Mouse (Mus musculus): ENCODE measurements around the gene Btbd9. TPM values are rescaled to one million over a fixed set of nuclear protein-coding genes. Genes with fewer than 3 reads are reported as not detected.

Btbd9 gene
- polyA plus RNA-seq, 1 experiment from 2014 or later, result 63.1 TPM

GRCm38 (mm10) chr17:30187154-30187553, 389.1 kb downstream of the Btbd9 start:
- Histone ChIP-seq H3K36me3 (ENCODE audit: control insufficient read depth, insufficient read depth, low read length) (no peaks in the 10 kb centered on the region), H3K9ac (replicated peaks; ENCODE audit: low read depth, low read length) (no peak overlapping the region), H3K4me3 (ENCODE audit: low read depth, low read length) (no peak overlapping the region), H3K4me2 (replicated peaks; ENCODE audit: low read depth, low read length) (no peak overlapping the region), H3K9me3 (ENCODE audit: control insufficient read depth, low read depth, low read length) (no peaks in the 10 kb centered on the region), H3K27ac (ENCODE audit: low read length) (no peak overlapping the region), H3K4me1 (ENCODE audit: control insufficient read depth, insufficient read depth, low read length) (peaks cover 13% of the 10 kb centered on the region), H3K27me3 (ENCODE audit: control insufficient read depth, insufficient read depth, low read length) (no peaks in the 10 kb centered on the region)
- WGBS, result 77% methylated on average over 6 of the region's 6 CpGs
- no peak for ATAC-seq (ENCODE audit: insufficient number of reproducible peaks, insufficient read depth, low FRiP score, low read depth)

GRCm38 (mm10) chr17:30183561-30183960, 392.7 kb downstream of the Btbd9 start:
- 92% methylated on average over 6 of the region's 6 CpGs for WGBS
- no peak overlapping the region for H3K4me3 ChIP-seq (ENCODE audit: low read depth, low read length)
- H3K27me3 ChIP-seq (ENCODE audit: control insufficient read depth, insufficient read depth, low read length), result no peaks in the 10 kb centered on the region
- H3K9me3 ChIP-seq (ENCODE audit: control insufficient read depth, low read depth, low read length), result no peaks in the 10 kb centered on the region
- H3K9ac ChIP-seq (replicated peaks; ENCODE audit: low read depth, low read length), result no peak overlapping the region
- no peak overlapping the region for H3K27ac ChIP-seq (ENCODE audit: low read length)
- H3K4me2 ChIP-seq (replicated peaks; ENCODE audit: low read depth, low read length), result no peak overlapping the region
- ATAC-seq (ENCODE audit: insufficient number of reproducible peaks, insufficient read depth, low FRiP score, low read depth), result no peak
- no peaks in the 10 kb centered on the region for H3K36me3 ChIP-seq (ENCODE audit: control insufficient read depth, insufficient read depth, low read length)
- peaks cover 10% of the 10 kb centered on the region for H3K4me1 ChIP-seq (ENCODE audit: control insufficient read depth, insufficient read depth, low read length)

GRCm38 (mm10) chr17:30182063-30182462, 394.2 kb downstream of the Btbd9 start:
- no peak overlapping the region for H3K4me3 ChIP-seq (ENCODE audit: low read depth, low read length)
- H3K27me3 ChIP-seq (ENCODE audit: control insufficient read depth, insufficient read depth, low read length), result no peaks in the 10 kb centered on the region
- no peak overlapping the region for H3K27ac ChIP-seq (ENCODE audit: low read length)
- H3K4me1 ChIP-seq (ENCODE audit: control insufficient read depth, insufficient read depth, low read length), result no peaks in the 10 kb centered on the region
- no peak overlapping the region for H3K4me2 ChIP-seq (replicated peaks; ENCODE audit: low read depth, low read length)
- no peak for ATAC-seq (ENCODE audit: insufficient number of reproducible peaks, insufficient read depth, low FRiP score, low read depth)
- peaks cover 4% of the 10 kb centered on the region; the same call in 1 of the 2 replicates for H3K36me3 ChIP-seq (ENCODE audit: control insufficient read depth, insufficient read depth, low read length)
- H3K9me3 ChIP-seq (ENCODE audit: control insufficient read depth, low read depth, low read length), result no peaks in the 10 kb centered on the region
- 64% methylated on average over 2 of the region's 2 CpGs for WGBS
- H3K9ac ChIP-seq (replicated peaks; ENCODE audit: low read depth, low read length), result no peak overlapping the region

DNA sequence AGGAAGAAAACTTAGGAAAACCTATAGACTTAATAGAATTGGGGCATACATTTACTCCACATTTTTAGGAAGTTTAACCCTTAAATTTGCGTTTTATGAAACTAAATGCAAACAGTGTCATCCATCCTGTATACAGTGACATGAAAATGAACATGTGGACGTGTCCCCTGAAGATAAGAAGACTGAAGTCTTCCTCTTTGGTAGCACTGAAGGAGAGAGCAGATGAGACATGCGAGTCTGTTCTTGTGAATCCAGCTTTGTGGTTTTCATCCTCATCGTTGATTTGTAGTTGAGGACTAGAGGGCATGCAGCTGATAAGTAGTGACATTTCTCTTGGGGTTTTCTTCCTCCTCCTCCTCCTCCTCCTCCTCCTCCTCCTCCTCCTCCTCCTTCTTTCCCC, 394.7 kb downstream of the Btbd9 start:
- ATAC-seq (ENCODE audit: insufficient number of reproducible peaks, insufficient read depth, low FRiP score, low read depth), result no peak
- Histone ChIP-seq H3K4me2 (replicated peaks; ENCODE audit: low read depth, low read length) (no peak overlapping the region), H3K27me3 (ENCODE audit: control insufficient read depth, insufficient read depth, low read length) (no peaks in the 10 kb centered on the region), H3K9ac (replicated peaks; ENCODE audit: low read depth, low read length) (no peak overlapping the region), H3K4me3 (ENCODE audit: low read depth, low read length) (no peak overlapping the region), H3K27ac (ENCODE audit: low read length) (no peak overlapping the region), H3K9me3 (ENCODE audit: control insufficient read depth, low read depth, low read length) (no peaks in the 10 kb centered on the region), H3K36me3 (ENCODE audit: control insufficient read depth, insufficient read depth, low read length) (peaks cover 4% of the 10 kb centered on the region; the same call in 1 of the 2 replicates), H3K4me1 (ENCODE audit: control insufficient read depth, insufficient read depth, low read length) (no peaks in the 10 kb centered on the region)
- 88% methylated on average over 4 of the region's 4 CpGs for WGBS

GRCm38 (mm10) chr17:30180197-30180596, 396.1 kb downstream of the Btbd9 start:
- Histone ChIP-seq H3K27me3 (ENCODE audit: control insufficient read depth, insufficient read depth, low read length) (no peaks in the 10 kb centered on the region), H3K4me2 (replicated peaks; ENCODE audit: low read depth, low read length) (no peak overlapping the region), H3K9me3 (ENCODE audit: control insufficient read depth, low read depth, low read length) (no peaks in the 10 kb centered on the region), H3K27ac (ENCODE audit: low read length) (no peak overlapping the region), H3K4me3 (ENCODE audit: low read depth, low read length) (no peak overlapping the region), H3K36me3 (ENCODE audit: control insufficient read depth, insufficient read depth, low read length) (peaks cover 4% of the 10 kb centered on the region; the same call in 1 of the 2 replicates), H3K4me1 (ENCODE audit: control insufficient read depth, insufficient read depth, low read length) (no peaks in the 10 kb centered on the region), H3K9ac (replicated peaks; ENCODE audit: low read depth, low read length) (no peak overlapping the region)
- WGBS, result 92% methylated on average over 6 of the region's 6 CpGs
- no peak for ATAC-seq (ENCODE audit: insufficient number of reproducible peaks, insufficient read depth, low FRiP score, low read depth)

DNA sequence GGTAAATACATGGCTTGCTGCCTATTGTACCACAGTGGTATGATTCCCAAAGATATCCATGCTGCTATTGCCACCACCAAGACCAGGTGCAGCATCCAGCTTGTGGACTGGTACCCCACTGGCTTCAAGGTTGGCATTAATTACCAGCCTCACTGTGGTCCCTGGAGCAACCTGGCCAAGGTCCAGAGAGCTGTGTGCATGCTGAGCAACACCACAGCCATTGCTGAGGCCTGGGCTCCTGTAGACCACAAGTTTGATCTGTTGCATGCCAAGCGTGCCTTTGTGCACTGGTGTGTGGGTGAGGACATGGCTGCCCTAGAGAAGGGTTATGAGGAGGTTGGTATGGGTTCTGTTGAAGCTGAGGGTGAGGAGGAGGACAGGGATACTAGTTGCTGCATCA, 397.9 kb downstream of the Btbd9 start:
- no peak overlapping the region for H3K4me2 ChIP-seq (replicated peaks; ENCODE audit: low read depth, low read length)
- ATAC-seq (ENCODE audit: insufficient number of reproducible peaks, insufficient read depth, low FRiP score, low read depth), result no peak
- 90% methylated on average over 1 of the region's 1 CpGs for WGBS
- no peak overlapping the region for H3K9ac ChIP-seq (replicated peaks; ENCODE audit: low read depth, low read length)
- H3K4me3 ChIP-seq (ENCODE audit: low read depth, low read length), result no peak overlapping the region
- H3K27ac ChIP-seq (ENCODE audit: low read length), result no peak overlapping the region
- H3K4me1 ChIP-seq (ENCODE audit: control insufficient read depth, insufficient read depth, low read length), result no peaks in the 10 kb centered on the region
- no peaks in the 10 kb centered on the region for H3K27me3 ChIP-seq (ENCODE audit: control insufficient read depth, insufficient read depth, low read length)
- H3K36me3 ChIP-seq (ENCODE audit: control insufficient read depth, insufficient read depth, low read length), result peaks cover 4% of the 10 kb centered on the region; the same call in 1 of the 2 replicates
- no peaks in the 10 kb centered on the region for H3K9me3 ChIP-seq (ENCODE audit: control insufficient read depth, low read depth, low read length)

DNA sequence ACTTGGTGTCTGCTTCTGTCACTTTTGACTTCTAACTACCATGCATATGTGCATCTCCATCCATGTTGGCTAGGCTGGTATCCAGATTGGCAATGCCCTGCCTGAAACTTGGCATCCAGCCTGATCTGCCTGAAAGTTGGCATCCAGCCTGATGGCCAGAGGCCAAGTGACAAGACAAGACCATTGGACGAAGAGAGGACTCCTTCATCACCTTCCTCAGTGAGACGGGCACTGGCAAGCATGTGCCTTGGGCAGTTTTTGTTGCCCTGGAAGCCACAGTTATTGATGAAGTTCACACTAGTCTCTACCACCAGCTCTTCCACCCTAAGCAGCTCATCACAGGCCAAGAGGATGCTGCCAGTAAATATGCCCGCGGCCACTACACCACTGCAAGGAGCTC, 398.9 kb downstream of the Btbd9 start:
- Histone ChIP-seq H3K27me3 (ENCODE audit: control insufficient read depth, insufficient read depth, low read length) (no peaks in the 10 kb centered on the region), H3K9ac (replicated peaks; ENCODE audit: low read depth, low read length) (no peak overlapping the region), H3K9me3 (ENCODE audit: control insufficient read depth, low read depth, low read length) (no peaks in the 10 kb centered on the region), H3K27ac (ENCODE audit: low read length) (no peak overlapping the region), H3K36me3 (ENCODE audit: control insufficient read depth, insufficient read depth, low read length) (peaks cover 4% of the 10 kb centered on the region; the same call in 1 of the 2 replicates), H3K4me1 (ENCODE audit: control insufficient read depth, insufficient read depth, low read length) (no peaks in the 10 kb centered on the region), H3K4me2 (replicated peaks; ENCODE audit: low read depth, low read length) (no peak overlapping the region), H3K4me3 (ENCODE audit: low read depth, low read length) (no peak overlapping the region)
- 85% methylated on average over 4 of the region's 4 CpGs for WGBS
- ATAC-seq (ENCODE audit: insufficient number of reproducible peaks, insufficient read depth, low FRiP score, low read depth), result no peak

Other genes with a start within 250 kb of the Btbd9 start
- 2.0 and 2.2 TPM in 2 replicates for gene Dnah8, start 47.9 kb upstream of the Btbd9 start, polyA plus RNA-seq (2014; fragmentation: Nextera tagmentation; extraction: Ambion mirVana)
- gene Glo1, start 50.4 kb upstream of the Btbd9 start, polyA plus RNA-seq (2014; fragmentation: Nextera tagmentation; extraction: Ambion mirVana), result 240 and 244 TPM in 2 replicates

Data from stomach, embryonic 14.5 days (tissue).